Mouse (Mus musculus): Measurements from ENCODE around the gene Rab24. TPM values are rescaled to one million over a fixed set of nuclear protein-coding genes. Genes with fewer than 3 reads are reported as not detected.
A peak's percentile ranks its signal among the peaks of the same experiment; 100 is the strongest.

Gene Rab24
- polyA plus RNA-seq, 1 experiment from 2014 or later: 79.7 TPM

DNA sequence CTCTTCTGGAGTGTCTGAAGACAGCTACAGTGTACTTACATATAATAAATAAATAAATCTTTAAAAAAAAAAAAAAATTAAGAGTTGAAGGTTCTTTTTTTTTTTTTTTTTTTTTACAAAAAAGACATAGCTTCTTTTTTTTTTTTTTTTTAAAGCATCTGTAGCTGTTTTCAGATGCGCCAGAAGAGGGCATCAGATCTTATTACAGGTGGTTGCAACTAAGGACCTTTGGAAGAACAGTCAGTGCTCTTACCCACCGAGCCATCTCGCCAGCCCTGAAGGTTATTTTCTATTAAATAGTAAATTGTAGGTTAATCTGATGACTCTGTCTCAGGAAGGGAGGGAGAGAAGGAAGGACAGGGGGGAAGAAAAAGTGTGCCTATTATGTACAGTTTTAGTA is 32.9 kb downstream of the Rab24 start:
- H3K4me2 ChIP-seq (replicated peaks; ENCODE audit: low read depth): no peak overlapping the region
- DNase-seq (ENCODE audit: low spot score) (no peak), ATAC-seq (ENCODE audit: low FRiP score, low TSS enrichment) (no peak)
- 77% methylated on average over 3 of the region's 3 CpGs for WGBS
- peaks cover 10% of the 10 kb centered on the region for H3K36me3 ChIP-seq (ENCODE audit: control insufficient read depth, insufficient read depth, low read length)
- H3K9me3 ChIP-seq (ENCODE audit: control insufficient read depth, low read length): no peaks in the 10 kb centered on the region
- TF ChIP-seq EP300 (optimal IDR thresholded peaks at IDR 0.05): no peak
- peak; percentile 39 for TF ChIP-seq CTCF (IDR thresholded peaks at IDR 0.05; ENCODE audit: low read depth)
- H3K9ac ChIP-seq (ENCODE audit: low read length): no peak overlapping the region
- no peak overlapping the region for H3K4me3 ChIP-seq (ENCODE audit: low read depth, low read length)
- H3K4me1 ChIP-seq (replicated peaks; ENCODE audit: control insufficient read depth, insufficient read depth): no peaks in the 10 kb centered on the region
- no peaks in the 10 kb centered on the region for H3K27me3 ChIP-seq (ENCODE audit: control insufficient read depth, insufficient read depth, low read length)
- H3K27ac ChIP-seq (replicated peaks): no peak overlapping the region

DNA sequence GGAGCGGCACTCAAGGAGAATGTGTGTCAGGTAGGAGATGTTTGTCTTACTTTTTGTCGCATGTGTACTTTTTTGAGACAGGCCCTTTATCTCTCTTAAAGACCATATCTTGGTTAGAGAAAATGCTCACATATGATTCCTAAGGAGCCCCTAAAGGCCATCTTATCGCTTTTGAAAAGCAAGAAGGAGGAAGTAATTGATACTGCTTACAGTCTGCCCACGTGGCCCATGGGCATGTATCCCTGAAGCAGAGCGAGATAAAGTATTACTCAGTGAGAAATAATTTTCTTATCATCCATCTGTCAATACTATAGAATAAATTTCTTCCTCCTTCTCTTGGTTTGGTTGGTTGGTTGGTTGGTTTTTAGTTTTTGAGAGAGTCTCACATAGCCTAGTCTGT is 44.1 kb downstream of the Rab24 start:
- peak; percentile 75; the same call in 1 of the 2 replicates for ATAC-seq (ENCODE audit: low FRiP score, low TSS enrichment)
- Histone ChIP-seq H3K9me3 (ENCODE audit: control insufficient read depth, low read length) (no peaks in the 10 kb centered on the region), H3K4me2 (replicated peaks; ENCODE audit: low read depth) (no peak overlapping the region), H3K27me3 (ENCODE audit: control insufficient read depth, insufficient read depth, low read length) (no peaks in the 10 kb centered on the region), H3K27ac (replicated peaks) (no peak overlapping the region), H3K36me3 (ENCODE audit: control insufficient read depth, insufficient read depth, low read length) (peaks cover 24% of the 10 kb centered on the region), H3K4me3 (ENCODE audit: low read depth, low read length) (no peak overlapping the region), H3K9ac (ENCODE audit: low read length) (no peak overlapping the region), H3K4me1 (replicated peaks; ENCODE audit: control insufficient read depth, insufficient read depth) (no peaks in the 10 kb centered on the region)
- TF ChIP-seq EP300 (optimal IDR thresholded peaks at IDR 0.05): no peak
- TF ChIP-seq CTCF (IDR thresholded peaks at IDR 0.05; ENCODE audit: low read depth): no peak
- 76% methylated on average over 5 of the region's 5 CpGs for WGBS
- DNase-seq (ENCODE audit: low spot score): peak; percentile 37

- H3K4me3 ChIP-seq (ENCODE audit: low read depth, low read length): no peak overlapping the region
- no peaks in the 10 kb centered on the region for H3K9me3 ChIP-seq (ENCODE audit: control insufficient read depth, low read length)
- H3K36me3 ChIP-seq (ENCODE audit: control insufficient read depth, insufficient read depth, low read length): peaks cover 22% of the 10 kb centered on the region
- 87% methylated on average over 5 of the region's 5 CpGs for WGBS
- H3K27me3 ChIP-seq (ENCODE audit: control insufficient read depth, insufficient read depth, low read length): no peaks in the 10 kb centered on the region
- ATAC-seq (ENCODE audit: low FRiP score, low TSS enrichment): peak; percentile 51; the same call in 1 of the 2 replicates
- H3K4me2 ChIP-seq (replicated peaks; ENCODE audit: low read depth): no peak overlapping the region
- H3K27ac ChIP-seq (replicated peaks): no peak overlapping the region
- H3K4me1 ChIP-seq (replicated peaks; ENCODE audit: control insufficient read depth, insufficient read depth): no peaks in the 10 kb centered on the region
- no peak for TF ChIP-seq CTCF (IDR thresholded peaks at IDR 0.05; ENCODE audit: low read depth)
- TF ChIP-seq EP300 (optimal IDR thresholded peaks at IDR 0.05): no peak
- DNase-seq (ENCODE audit: low spot score): peak; percentile 41
- H3K9ac ChIP-seq (ENCODE audit: low read length): no peak overlapping the region
These were observed 44.5 kb downstream of the Rab24 start for GRCm38 (mm10) chr13:55277203-55277602.

Other genes starting within 250 kb of the Rab24 start
- gene Uimc1, start 221.6 kb downstream of the Rab24 start, polyA plus RNA-seq (2015; fragmentation: Nextera tagmentation; extraction: Ambion mirVana): 16.7 and 17.0 TPM in 2 replicates
- gene Zfp346, start 216.6 kb downstream of the Rab24 start, polyA plus RNA-seq (2015; fragmentation: Nextera tagmentation; extraction: Ambion mirVana): 5.0 and 6.4 TPM in 2 replicates
- not detected in 2 replicates for gene Gm17617, start 188.4 kb downstream of the Rab24 start, polyA plus RNA-seq (2015; fragmentation: Nextera tagmentation; extraction: Ambion mirVana)
- 1.4 and 1.6 TPM in 2 replicates for gene Fgfr4, start 169.3 kb downstream of the Rab24 start, polyA plus RNA-seq (2015; fragmentation: Nextera tagmentation; extraction: Ambion mirVana)
- 33.7 and 35.0 TPM in 2 replicates for gene Nsd1, start 112.2 kb downstream of the Rab24 start, polyA plus RNA-seq (2015; fragmentation: Nextera tagmentation; extraction: Ambion mirVana)
- 350 and 354 TPM in 2 replicates for gene Prelid1, start 1.4 kb downstream of the Rab24 start, polyA plus RNA-seq (2015; fragmentation: Nextera tagmentation; extraction: Ambion mirVana)
- gene Mxd3, start 7.9 kb upstream of the Rab24 start, polyA plus RNA-seq (2015; fragmentation: Nextera tagmentation; extraction: Ambion mirVana): 9.7 and 12.4 TPM in 2 replicates
- gene Lman2, start 40.8 kb upstream of the Rab24 start, polyA plus RNA-seq (2015; fragmentation: Nextera tagmentation; extraction: Ambion mirVana): 73.7 and 76.5 TPM in 2 replicates
- gene Rgs14, start 47.8 kb upstream of the Rab24 start, polyA plus RNA-seq (2015; fragmentation: Nextera tagmentation; extraction: Ambion mirVana): 0.51 and 0.73 TPM in 2 replicates
- gene Slc34a1, start 76.2 kb upstream of the Rab24 start, polyA plus RNA-seq (2015; fragmentation: Nextera tagmentation; extraction: Ambion mirVana): not detected in 2 replicates
- gene Pfn3, start 93.3 kb upstream of the Rab24 start, polyA plus RNA-seq (2015; fragmentation: Nextera tagmentation; extraction: Ambion mirVana): not detected in 2 replicates
- gene F12, start 104.8 kb upstream of the Rab24 start, polyA plus RNA-seq (2015; fragmentation: Nextera tagmentation; extraction: Ambion mirVana): 0.41 and 0.68 TPM in 2 replicates
- 17.7 and 19.0 TPM in 2 replicates for gene Grk6, start 123.1 kb upstream of the Rab24 start, polyA plus RNA-seq (2015; fragmentation: Nextera tagmentation; extraction: Ambion mirVana)
- gene Prr7, start 142.3 kb upstream of the Rab24 start, polyA plus RNA-seq (2015; fragmentation: Nextera tagmentation; extraction: Ambion mirVana): 0.13 and 0.28 TPM in 2 replicates
- gene Dbn1, start 166.2 kb upstream of the Rab24 start, polyA plus RNA-seq (2015; fragmentation: Nextera tagmentation; extraction: Ambion mirVana): 39.3 and 40.4 TPM in 2 replicates
- gene Pdlim7, start 191.7 kb upstream of the Rab24 start, polyA plus RNA-seq (2015; fragmentation: Nextera tagmentation; extraction: Ambion mirVana): 174 and 193 TPM in 2 replicates
- gene Dok3, start 207.3 kb upstream of the Rab24 start, polyA plus RNA-seq (2015; fragmentation: Nextera tagmentation; extraction: Ambion mirVana): 1.0 and 1.3 TPM in 2 replicates
- gene Ddx41, start 214.7 kb upstream of the Rab24 start, polyA plus RNA-seq (2015; fragmentation: Nextera tagmentation; extraction: Ambion mirVana): 24.2 and 25.6 TPM in 2 replicates
- gene Fam193b, start 249.2 kb upstream of the Rab24 start, polyA plus RNA-seq (2015; fragmentation: Nextera tagmentation; extraction: Ambion mirVana): 10.2 and 11.1 TPM in 2 replicates